Mouse (Mus musculus): ENCODE data around the gene Fxyd1.

Gene Fxyd1

GRCm38 (mm10) chr7:31077885-31078445 is 21.0 kb upstream of the Fxyd1 start:
- no peak for DNase-seq (ENCODE audit: low spot score)

- DNase-seq (ENCODE audit: low spot score), result no peak
Measured at GRCm38 (mm10) chr7:31077470-31077869, 20.5 kb upstream of the Fxyd1 start.

DNA sequence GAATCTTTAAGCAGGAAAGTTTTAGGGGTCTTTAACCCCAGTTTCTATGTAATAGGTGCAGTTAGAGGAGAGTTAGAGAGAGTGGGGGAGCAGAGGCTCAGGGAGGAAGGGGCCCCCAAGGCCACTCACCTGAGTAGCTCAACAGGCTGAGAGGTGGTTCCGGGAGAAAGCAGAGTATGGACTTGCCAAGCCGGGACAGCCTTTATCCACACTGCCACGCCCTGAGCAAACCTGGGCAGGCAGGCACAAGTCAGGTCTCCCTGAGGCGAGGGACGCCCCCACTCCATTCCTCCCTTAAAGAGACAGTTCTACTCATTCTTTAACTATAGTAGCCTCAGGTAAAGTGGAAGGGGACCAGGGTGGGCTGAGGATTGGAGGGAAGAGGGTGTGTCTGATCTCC is 19.5 kb upstream of the Fxyd1 start, which contains the start of gene Fxyd3:
TSS of gene Fxyd3 (minus strand) at position 213 of the 400 bp plus-strand sequence.
- no peak for DNase-seq (ENCODE audit: low spot score)

GRCm38 (mm10) chr7:31074713-31075069 is 17.7 kb upstream of the Fxyd1 start:
- DNase-seq (ENCODE audit: low spot score), result no peak

- no peak for DNase-seq (ENCODE audit: low spot score)
Measured at GRCm38 (mm10) chr7:31074061-31074712, 17.2 kb upstream of the Fxyd1 start.

- DNase-seq (ENCODE audit: low spot score), result no peak
Measured at GRCm38 (mm10) chr7:31073546-31073945, 16.5 kb upstream of the Fxyd1 start.

DNA sequence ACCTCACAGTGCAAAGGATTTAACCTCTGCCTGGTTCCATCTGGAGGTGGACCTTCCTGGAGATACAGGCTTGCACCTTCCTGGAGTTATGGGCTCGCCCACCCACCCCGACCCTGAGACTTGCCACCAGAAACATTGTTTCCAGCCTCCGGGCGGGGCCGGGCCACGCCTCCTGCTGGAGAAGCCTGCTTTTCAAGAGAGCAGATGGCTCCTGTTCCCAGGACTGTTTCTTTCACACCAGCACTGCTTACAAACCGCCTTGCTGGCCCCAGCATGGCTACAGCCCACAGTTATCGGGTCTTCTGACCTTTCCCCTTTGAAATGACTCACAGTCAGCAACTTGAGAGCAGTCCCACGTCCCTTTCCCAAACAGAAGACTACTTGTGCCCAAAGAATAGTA is 15.3 kb upstream of the Fxyd1 start:
- DNase-seq (ENCODE audit: low spot score), result no peak

DNA sequence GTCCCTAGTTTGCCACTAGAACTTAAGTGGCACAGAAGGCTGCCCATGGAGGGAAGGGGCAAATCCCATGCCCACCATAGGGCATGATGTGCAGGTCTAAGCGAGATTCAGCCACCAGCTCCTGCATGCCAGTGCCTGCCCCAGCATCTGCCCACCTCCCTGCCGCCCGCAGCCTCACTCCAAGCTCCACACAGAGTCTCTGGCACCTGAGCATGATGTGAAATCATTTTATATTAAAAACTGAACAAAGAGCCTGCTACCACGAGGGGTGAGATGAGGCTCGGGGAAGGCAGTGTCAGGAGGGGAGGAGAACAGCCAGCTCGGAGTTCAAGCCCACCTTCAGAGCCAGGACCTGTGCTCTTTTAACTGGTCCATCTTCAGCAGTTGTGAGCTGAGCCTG is 13.3 kb upstream of the Fxyd1 start:
- no peak for DNase-seq (ENCODE audit: low spot score)

DNA sequence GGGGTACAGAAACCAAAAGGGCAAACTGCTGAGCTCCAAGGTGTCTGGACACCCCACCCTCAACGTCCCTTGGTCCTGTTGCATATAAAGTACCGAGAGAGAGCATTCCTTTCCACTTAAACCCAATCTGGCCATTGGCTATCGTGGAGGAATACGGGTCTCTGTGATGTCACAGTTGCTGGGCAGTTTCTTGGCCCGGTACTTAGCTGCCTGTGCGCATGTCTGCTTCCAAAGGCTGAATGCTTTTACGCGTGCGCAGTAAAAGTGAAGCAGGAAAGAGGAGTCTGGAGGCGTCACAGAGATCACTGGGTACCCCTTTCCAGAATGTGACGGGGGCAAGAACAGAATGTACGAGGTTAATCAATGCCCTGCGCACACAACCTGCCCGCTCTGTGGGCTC is 12.5 kb upstream of the Fxyd1 start:
- DNase-seq (ENCODE audit: low spot score), result no peak

- DNase-seq (ENCODE audit: low spot score), result no peak
Measured at GRCm38 (mm10) chr7:31067836-31068235, 10.8 kb upstream of the Fxyd1 start.

GRCm38 (mm10) chr7:31063074-31063560 is 6.1 kb upstream of the Fxyd1 start:
- no peak for DNase-seq (ENCODE audit: low spot score)

DNA sequence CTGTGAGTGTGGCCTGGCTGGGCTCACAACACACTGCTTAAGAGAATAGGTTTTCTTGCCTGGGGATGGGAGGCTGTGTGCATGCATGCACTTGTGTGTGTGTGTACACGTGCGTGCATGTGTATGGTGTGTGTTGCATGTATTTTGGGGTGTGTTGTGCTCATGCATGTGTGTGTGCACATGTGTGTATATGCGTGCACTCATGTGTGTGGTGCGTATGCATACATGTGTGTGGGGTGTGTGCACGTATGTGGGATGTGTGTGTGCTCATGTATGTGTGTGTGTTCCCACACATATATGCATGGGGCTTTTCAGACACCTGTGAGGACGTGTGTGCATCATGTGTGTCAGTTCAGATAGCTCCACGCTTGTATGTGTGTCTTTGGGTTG is 3.6 kb upstream of the Fxyd1 start:
- DNase-seq (ENCODE audit: low spot score), result no peak

- DNase-seq (ENCODE audit: low spot score), result no peak
Measured at GRCm38 (mm10) chr7:31059919-31060620, 3.1 kb upstream of the Fxyd1 start.

DNA sequence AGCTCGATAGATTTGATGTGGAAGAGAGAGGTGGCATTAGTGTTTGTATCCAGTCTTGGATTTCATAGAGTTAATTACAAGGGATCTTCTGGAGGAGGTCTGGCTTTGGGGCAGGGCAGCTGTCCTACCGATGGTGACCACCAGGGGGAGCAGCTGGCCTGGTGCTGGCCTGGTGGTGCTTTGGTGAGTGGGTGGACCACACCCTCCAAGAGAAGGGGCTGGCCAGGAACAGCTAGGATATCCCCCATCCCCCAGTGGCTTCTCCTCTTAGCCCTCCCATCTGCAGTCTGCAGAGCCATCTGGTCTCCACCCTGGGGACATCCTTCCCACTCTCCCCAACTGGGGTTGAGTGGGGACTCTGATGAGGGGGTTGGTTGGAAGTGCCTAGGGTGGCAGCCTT is 2.1 kb upstream of the Fxyd1 start, which contains the start of gene Lgi4:
TSS of gene Lgi4 (plus strand) at position 235 of the 400 bp plus-strand sequence.
- DNase-seq (ENCODE audit: low spot score), result peak; percentile 80

DNA sequence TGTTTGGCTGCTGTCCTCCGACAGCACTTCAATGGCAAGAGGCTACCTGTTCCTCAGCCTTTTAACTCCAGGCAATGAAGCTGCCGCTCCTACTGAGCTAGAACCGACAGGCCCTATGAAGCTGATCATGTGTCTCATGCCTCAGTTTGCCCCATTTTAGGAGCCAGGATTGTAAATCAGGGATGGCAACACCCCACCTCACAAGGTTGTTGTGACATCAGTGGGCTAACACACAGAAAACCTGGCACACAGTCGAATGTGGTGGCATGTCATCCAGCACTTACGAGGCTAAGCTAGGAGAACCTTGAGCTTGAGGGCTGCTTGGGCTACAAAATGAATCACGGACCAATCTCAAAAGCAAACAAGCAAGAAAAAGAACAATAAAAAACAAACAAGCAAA is 1.2 kb upstream of the Fxyd1 start:
- DNase-seq (ENCODE audit: low spot score), result no peak

DNA sequence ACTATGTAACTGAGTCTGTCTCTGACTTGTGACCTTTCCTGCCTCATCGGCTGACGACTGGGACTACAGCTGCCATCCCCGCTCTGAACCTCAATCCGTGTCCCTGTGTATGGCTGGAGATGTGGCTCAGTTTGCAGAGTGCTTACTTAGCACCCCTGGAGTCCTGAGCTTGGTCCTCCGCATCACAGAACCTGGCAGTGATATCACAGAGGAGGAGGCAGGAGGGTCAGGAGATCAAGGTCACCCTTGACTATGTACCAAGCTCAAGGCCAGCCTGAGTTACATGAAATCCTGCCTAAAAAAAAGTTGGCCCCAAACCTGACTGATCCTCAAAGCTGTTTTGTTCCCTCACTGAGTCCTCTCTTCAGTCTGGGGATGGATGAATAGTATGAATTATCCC is 731 bp upstream of the Fxyd1 start:
- DNase-seq (ENCODE audit: low spot score), result no peak

GRCm38 (mm10) chr7:31056448-31056847 is 551 bp downstream of the Fxyd1 start:
- no peak for DNase-seq (ENCODE audit: low spot score)

DNA sequence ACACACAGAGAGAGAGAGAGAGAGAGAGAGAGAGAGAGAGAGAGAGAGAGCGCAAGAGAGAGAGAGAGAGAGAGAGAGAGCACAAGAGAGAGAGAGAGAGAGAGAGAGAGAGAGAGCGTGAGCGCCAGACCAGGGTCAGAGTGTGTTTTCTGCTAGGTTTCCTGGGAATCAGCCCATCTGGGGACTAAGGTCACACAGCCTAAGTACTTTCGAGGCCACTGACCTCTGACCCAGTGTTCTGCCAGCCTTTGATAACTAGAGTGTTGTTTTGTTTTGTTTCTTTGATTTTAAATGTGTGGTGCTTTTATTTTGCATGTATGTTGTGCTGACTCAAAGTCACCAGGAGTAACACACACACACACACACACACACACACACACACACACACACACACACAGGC is 1.1 kb downstream of the Fxyd1 start:
- DNase-seq (ENCODE audit: low spot score), result no peak

DNA sequence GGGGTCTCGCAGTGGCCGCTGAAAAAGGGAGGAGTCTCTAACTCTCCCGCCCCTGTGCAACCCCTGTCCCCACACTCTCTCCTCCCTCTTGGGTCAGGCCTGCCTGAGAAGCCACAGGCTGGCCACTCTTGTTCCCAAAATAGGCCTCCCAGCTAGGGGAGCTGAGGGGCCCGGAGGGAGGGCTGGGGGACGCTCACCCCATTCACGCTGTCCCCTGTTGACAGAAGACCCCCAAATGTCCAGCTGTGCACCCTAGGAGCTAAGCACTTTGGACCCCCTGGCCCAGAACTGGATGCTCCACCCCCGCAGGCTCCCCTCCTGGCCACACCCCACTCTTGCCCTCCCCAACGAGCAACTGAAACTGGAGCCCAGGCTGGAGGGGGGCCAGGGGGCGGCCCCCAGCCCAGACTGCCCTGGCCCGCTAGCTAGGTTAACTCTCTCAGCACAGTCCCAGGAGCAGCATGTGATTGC is 1.6 kb downstream of the Fxyd1 start:
- DNase-seq (ENCODE audit: low spot score), result peak; percentile 58

DNA sequence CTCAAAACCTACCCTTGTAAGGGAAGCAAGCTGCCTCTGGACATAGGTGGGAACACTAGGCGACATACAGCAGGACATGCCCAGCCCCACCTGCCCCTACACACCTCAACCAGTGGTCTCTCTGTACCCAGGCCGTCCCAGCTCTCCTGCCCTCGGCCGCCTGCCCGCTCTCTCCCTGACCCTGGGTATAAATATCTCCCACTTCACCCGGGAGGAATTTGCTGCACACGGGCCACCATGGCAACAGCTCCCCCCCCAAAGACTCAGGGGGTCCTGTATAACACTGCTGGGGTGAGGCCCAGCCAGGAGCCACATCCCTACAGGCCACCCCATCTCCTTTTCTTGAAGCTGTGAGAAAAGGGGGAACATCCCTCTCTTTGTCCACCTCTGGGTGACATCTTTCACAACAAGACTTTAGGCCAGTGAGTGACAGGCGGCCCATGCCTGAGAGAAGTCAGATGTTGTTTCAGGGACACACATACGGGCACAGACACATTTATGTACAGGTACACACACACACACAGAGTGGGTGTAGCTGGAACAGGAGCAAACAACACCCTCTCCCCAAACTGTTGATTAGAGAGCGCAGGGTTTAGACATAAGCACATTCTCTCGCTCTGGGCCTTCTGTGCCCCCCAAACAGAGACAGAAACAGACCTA is 2.2 kb downstream of the Fxyd1 start:
- DNase-seq (ENCODE audit: low spot score), result no peak

DNA sequence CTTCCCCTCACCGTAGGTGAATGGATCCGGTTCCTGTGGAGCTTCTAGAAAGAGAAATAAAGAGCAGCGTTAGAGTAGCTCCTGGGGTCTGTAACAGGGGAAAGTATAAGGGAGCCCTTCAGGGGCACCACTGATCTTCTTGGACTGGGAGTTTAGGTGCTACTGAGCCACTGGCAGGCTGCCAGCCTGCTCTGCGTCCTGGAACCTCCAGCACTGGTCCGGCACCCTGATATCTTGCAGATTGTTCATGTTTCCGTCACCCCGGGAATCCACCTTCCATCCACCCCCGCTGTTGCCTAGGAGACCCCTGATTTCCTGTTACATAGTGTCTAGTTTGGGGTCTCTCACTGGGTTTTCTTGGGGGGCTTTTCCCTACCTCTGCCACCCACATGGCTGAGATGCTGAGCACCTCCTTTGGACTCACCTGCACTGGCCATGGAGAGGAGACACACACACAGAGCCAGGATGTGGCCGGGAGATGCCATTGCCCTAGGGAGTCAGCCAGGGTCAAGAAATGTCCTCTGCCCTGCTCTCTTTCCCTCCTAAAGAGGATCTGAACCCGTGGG is 3.0 kb downstream of the Fxyd1 start:
- no peak for DNase-seq (ENCODE audit: low spot score)

Measured in urinary bladder, postnatal 10 days (tissue).